Mouse (Mus musculus) heart, embryonic 13.5 days (tissue): Measurements from ENCODE around the gene Ifna6. TPM values are rescaled to one million over a fixed set of nuclear protein-coding genes. Genes with fewer than 3 reads are reported as not detected.

ENCODE experiments used
- polyA plus RNA-seq: library from polyadenylated mRNA; unstranded; fragments of >200 nt; fragmentation: Nextera tagmentation; extraction: Ambion mirVana; gene quantifications from 2 replicates; pipeline ENCODE4 v1.2.1, GENCODE M21; 2015

Ifna6 gene
- polyA plus RNA-seq, 1 experiment from 2014 or later: not detected

Other genes starting within 250 kb of the Ifna6 start
- not detected in 2 replicates for gene Ifna9, start 235.0 kb upstream of the Ifna6 start, polyA plus RNA-seq
- not detected in 2 replicates for gene Ifna12, start 224.0 kb upstream of the Ifna6 start, polyA plus RNA-seq
- not detected in 2 replicates for gene C87499, start 193.0 kb upstream of the Ifna6 start, polyA plus RNA-seq
- not detected in 2 replicates for gene Ifna13, start 183.0 kb upstream of the Ifna6 start, polyA plus RNA-seq
- not detected in 2 replicates for gene Ifna16, start 150.5 kb upstream of the Ifna6 start, polyA plus RNA-seq
- gene Ifna2, start 143.5 kb upstream of the Ifna6 start, polyA plus RNA-seq: not detected in 2 replicates
- gene Ifnab, start 136.1 kb upstream of the Ifna6 start, polyA plus RNA-seq: not detected in 2 replicates
- 0.33 and 0.84 TPM in 2 replicates for gene Gm26566, start 105.6 kb upstream of the Ifna6 start, polyA plus RNA-seq
- gene Klhl9, start 105.0 kb upstream of the Ifna6 start, polyA plus RNA-seq: 70.7 and 76.5 TPM in 2 replicates
- gene Gm13271, start 72.5 kb upstream of the Ifna6 start, polyA plus RNA-seq: not detected in 2 replicates
- gene Gm13283, start 67.3 kb upstream of the Ifna6 start, polyA plus RNA-seq: 0.20 and 0.31 TPM in 2 replicates
- 0.29 TPM in 1 of 2 replicates, not detected in the other for gene Gm13290, start 53.6 kb upstream of the Ifna6 start, polyA plus RNA-seq
- gene Gm13289, start 50.5 kb upstream of the Ifna6 start, polyA plus RNA-seq: not detected in 2 replicates
- not detected in 2 replicates for gene Gm13272, start 47.6 kb upstream of the Ifna6 start, polyA plus RNA-seq
- not detected in 2 replicates for gene Ifnz, start 45.3 kb upstream of the Ifna6 start, polyA plus RNA-seq
- gene Gm13276, start 41.7 kb upstream of the Ifna6 start, polyA plus RNA-seq: not detected in 2 replicates
- not detected in 2 replicates for gene Gm13277, start 38.8 kb upstream of the Ifna6 start, polyA plus RNA-seq
- gene Gm13278, start 35.9 kb upstream of the Ifna6 start, polyA plus RNA-seq: not detected in 2 replicates
- gene Gm13275, start 32.9 kb upstream of the Ifna6 start, polyA plus RNA-seq: not detected in 2 replicates
- gene Gm13279, start 30.0 kb upstream of the Ifna6 start, polyA plus RNA-seq: not detected in 2 replicates
- gene Gm13285, start 27.8 kb upstream of the Ifna6 start, polyA plus RNA-seq: 0.68 and 0.82 TPM in 2 replicates
- gene Gm13287, start 24.2 kb upstream of the Ifna6 start, polyA plus RNA-seq: not detected in 2 replicates
- gene Gm13288, start 21.9 kb upstream of the Ifna6 start, polyA plus RNA-seq: not detected in 2 replicates
- gene Ifna7, start 11.2 kb upstream of the Ifna6 start, polyA plus RNA-seq: not detected in 2 replicates
- not detected in 2 replicates for gene Ifna11, start 7.5 kb upstream of the Ifna6 start, polyA plus RNA-seq
- not detected in 2 replicates for gene Ifna5, start 8.1 kb downstream of the Ifna6 start, polyA plus RNA-seq
- gene Ifna4, start 14.4 kb downstream of the Ifna6 start, polyA plus RNA-seq: not detected in 2 replicates
- gene Ifna1, start 22.7 kb downstream of the Ifna6 start, polyA plus RNA-seq: not detected in 2 replicates
- gene Ifne, start 52.8 kb downstream of the Ifna6 start, polyA plus RNA-seq: not detected in 2 replicates